Mouse (Mus musculus) adrenal gland, postnatal 4 days (tissue): Measurements from ENCODE around the gene Kif23. TPM values are rescaled to one million over a fixed set of nuclear protein-coding genes. Genes with fewer than 3 reads are reported as not detected.

Experiments
- DNase-seq, 2 experiments: peaks; one replicate each; pipeline ENCODE4 v3.0.0; 2021 to 2022; ENCODE audit warnings: low spot score in 2 of 2, mixed read lengths in 2 of 2
- total RNA-seq, 2 experiments: library from RNA; stranded (reverse); gene quantifications; 2 replicates each; pipeline ENCODE4 v1.2.3; 2021

Kif23 gene
- total RNA-seq, 2 experiments from 2014 or later, result 45.0 to 52.8 TPM

DNA sequence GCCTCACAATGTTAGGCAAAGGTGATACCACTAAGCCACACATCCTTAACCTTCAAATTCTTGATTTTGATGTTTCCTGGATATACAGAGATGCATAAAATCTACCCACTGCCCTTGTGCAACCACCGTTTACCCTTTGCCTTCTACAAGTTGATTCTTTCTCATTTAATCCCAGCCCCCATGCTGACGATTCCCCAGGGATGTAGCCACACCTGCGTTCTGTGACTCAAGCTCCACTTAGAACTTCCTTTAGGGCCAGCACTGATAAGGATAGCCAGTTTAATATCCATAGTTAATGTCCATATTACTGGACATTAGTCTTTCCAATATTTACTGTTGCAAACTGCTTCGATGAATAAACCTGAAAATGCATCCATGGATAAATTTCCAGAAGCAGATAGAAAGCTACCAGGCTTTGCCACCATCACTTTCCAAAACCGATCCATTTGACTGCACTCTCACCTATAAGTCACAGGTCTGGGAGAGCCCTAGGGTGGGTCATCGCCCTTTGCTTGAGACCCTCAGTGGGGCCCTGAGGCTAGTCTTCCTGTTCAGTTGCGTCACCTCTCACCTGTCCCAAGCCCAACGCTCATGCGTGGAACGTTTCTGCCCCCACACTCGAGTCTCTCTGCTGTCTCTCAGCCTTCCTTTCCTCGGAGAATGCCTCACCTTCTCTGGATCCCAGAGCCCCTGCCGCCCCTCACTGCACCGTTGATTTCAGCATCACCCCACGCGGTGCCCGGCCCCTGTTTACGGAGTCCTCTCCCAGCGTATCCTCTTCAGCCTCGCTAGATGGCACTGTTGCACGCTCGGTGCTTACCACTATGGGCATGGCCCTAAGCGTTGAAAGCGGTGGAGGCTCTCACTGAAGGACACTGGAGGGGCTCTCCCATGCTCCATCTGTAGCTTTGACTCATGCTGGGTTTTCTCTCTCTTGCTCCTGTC, 1.1 kb upstream of the Kif23 start:
- DNase-seq, result peak; percentile 40 to 41

DNA sequence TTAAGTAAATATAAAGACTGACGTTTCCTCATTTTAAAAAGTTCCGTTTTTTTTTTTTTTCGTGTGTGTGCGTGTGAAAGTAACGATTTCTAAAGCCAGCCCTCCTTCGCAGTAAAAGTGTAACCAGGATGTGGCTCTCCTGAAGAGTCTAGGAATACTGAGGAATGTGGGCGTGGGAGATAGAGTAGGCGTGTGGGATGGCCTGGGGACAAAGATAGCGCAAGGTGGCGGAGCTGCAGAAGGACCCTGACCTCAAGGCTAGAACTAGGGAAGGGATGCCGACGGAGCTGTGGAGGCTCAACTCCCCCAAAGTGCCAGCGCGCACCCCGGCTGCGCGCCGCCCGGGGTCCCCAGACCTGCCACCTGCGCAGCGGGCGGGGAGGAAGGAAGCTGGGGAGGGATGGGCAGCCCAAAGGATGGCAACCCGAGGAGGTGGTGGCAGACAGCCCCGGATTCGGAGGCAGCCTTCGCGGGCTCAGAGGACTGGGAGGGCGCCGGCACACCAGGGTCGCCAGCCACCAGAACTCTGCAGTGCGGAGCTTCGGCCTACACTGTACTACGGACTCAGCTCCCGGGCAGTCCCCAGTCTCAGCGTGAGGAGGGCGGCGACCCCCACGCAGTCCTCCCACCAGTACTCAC, 482 bp downstream of the Kif23 start:
- DNase-seq, result no peak

DNA sequence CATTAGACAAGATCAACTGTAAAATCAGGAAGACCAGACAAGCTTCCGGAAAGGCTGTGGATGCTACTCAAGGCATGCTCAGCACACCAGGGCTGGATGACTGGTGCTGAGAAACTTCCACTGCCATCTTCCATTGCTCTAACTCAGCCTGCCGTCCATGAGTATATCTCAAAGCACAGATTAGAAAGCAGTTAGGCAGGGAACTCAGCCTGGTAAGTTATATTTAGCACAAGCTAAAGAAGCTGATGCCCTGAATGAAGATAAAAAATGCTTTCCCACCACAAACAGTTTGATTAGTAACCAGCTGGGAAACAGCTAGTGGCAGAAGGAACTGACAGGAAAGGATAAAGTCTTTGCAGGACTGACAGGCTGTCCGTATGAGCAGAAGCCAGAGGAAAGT, 5.5 kb downstream of the Kif23 start:
- DNase-seq, result no peak

DNA sequence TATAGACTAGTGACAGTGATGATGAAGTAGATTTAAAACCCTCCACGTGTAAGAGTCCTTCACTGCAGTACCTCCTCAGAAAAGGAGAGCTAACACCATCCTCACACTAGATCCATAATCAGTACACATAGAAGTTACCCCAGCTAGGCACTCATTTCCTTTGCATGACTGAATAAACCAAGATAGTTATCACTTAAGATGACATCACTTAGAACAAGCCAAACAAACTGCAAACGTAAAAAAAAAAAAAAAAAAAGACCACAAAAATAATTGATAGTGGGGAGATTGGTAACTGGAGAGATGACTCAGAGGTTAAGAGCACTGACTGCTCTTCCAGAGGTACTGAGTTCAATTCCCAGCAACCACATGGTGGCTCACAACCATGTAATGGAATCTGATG, 13.2 kb downstream of the Kif23 start:
- no peak for DNase-seq

DNA sequence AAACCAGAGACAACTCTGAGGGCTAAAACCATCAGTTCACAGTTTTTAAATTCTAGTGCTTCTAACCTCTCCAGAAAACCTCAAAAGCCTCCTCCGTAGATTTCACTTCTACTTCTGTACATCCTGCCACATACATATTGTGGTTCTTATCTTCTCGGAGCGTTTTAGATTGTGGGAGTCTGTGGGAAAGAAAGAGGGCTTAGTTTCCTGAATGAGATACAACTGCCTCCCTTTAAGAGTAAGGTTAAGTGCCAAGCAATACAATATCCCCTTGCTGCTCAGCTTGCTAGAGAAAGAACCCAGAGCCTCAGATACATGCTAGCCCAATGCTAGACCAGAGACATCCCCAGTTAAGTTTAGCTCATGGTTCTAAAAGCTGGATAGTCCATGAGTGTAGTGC, 14.6 kb downstream of the Kif23 start:
- DNase-seq, result no peak

DNA sequence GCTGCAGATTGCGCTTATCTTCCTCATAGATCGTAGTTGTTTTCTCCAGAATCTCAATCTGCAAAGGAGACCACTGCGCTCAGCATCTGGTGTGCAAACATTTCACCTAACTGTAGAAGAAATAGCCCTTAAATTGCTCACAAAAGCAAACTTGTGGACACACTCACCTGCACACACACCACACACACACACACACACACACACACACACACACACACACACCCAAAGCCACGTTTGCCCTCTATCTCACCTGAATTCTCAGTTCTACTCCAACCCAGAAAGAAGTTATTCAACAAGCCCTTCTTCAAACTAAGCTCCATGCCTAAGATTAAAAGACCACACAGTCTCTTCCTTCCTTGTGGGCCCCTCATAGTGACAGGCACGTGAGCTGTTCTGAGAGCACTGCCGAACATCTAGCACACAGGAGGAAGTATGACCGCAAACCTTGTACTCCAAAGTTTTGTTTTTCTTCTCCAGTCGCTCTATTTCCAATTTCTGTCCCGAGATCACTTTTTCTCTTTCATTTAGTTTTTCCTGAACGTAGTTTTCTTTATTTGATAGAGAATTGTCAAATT, 21.4 kb downstream of the Kif23 start:
- no peak for DNase-seq

DNA sequence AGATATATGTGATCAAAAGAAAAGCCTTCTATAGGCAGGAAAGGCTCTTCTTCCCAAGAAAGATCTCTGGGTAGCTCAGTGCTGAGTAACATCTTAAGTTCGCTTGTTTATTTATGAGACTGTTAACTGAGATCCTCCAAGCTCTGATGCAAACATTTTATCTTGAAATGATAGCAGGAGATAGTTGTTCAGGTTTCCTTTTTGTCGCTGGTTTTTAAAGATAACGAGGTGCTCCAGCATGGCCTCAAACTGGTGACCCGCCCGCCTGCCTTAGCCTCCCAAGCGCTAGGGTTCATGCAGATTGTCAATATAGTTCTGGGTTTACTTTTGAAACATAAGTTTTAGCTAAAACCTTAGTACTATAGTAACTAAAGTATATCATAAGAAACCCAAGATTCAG, 26.2 kb downstream of the Kif23 start:
- DNase-seq, result no peak

DNA sequence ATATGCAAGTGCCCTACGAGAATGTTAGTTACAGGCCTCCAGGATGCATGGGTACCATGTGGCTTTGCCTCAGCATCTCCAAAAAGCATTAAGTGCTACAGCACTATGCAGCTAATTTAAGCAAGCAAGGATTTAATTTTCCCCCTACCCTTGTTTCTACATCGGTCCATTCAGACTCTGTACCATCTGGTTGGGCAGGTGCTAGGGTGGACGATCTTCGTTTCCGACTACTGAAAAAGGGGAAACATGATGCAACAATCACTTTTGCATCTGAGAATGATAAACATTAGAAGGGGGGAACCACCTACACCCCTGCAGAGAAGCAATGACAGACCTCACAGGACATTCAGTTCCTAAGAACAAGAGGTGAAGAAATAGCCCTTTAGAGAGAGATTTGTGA, 27.1 kb downstream of the Kif23 start:
- no peak for DNase-seq

DNA sequence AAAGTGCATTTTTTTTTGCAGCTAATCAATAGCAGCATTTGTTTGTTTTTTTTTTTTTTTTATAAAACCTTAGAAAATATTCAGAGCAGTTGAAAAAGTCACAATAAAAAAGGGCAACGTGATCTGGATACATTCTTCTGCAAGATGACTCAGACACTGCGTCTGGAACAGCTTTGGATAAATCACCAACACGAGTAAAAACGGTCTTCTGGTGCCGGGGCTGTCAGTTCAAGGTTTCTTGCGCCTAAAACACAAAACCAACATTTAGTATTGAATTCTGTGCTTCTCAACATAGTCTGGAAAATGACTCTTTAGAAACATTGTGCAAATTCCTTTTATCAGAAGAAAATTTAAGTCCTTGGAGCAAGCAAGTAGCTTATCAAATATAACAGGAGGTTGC, 29.1 kb downstream of the Kif23 start:
- DNase-seq, result no peak

DNA sequence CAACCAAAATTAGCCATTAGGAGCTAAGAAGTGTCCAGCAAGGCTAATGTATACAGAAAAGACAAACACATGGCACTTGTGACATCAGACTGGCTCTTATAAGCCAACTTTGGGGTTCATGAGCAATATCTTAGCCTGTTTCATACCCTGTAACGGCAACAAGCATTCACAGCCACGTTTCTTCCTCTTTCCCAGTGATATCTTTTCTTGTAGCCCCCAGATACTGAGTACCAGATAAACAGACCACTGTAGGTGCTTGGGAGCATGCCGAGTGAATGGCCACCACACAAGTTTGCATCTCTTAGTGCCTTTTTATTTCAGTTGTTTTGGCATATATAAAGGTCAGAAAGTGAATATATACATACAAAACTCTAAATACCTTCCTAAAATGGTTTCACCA, 29.6 kb downstream of the Kif23 start:
- DNase-seq, result no peak

DNA sequence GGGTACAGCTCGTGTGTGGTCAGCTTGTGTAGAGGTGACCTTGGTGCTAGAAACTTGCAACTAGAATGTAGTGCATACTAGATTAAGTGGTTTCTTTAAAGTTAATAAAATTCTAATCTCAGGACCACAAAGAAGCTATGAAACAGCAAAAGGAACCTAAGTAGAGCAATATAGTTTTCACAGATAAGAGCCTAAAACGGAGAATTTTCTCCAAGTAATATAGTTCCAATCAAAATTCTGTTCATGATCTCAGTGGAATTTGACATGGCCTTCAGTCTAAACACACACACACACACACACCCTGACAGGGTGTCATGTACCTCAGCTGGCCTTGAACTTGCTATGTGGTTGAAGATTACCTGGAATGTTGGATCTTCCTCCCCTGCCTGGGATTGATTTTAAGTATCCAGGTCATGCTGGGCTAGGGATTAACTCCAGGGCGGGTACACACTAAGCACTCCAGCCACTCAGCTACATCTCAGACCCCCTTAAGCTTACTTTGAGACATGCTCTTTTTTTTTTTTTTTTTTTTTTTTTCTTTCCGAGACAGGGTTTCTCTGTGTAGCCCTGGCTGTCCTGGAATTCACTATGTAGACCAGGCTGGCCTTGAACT, 31.1 kb downstream of the Kif23 start:
- DNase-seq, result no peak

DNA sequence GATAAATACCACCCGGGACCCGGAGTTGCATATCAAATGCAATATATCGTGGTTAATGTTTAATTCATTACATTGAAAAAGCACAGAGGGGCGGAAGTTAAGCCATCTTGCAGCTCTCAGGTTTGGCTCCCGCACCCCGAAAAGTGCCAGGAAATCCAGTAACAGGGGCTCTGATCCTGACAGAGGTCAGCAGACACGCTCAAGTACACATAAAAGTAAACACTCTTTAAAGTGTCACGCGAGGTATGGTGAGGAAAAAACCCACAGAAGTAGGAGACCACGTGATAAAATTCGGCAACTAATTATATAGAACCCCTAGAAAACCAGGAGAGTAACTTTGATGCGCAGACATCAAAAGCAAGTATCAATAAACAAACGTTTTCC, 31.7 kb downstream of the Kif23 start:
- no peak for DNase-seq

DNA sequence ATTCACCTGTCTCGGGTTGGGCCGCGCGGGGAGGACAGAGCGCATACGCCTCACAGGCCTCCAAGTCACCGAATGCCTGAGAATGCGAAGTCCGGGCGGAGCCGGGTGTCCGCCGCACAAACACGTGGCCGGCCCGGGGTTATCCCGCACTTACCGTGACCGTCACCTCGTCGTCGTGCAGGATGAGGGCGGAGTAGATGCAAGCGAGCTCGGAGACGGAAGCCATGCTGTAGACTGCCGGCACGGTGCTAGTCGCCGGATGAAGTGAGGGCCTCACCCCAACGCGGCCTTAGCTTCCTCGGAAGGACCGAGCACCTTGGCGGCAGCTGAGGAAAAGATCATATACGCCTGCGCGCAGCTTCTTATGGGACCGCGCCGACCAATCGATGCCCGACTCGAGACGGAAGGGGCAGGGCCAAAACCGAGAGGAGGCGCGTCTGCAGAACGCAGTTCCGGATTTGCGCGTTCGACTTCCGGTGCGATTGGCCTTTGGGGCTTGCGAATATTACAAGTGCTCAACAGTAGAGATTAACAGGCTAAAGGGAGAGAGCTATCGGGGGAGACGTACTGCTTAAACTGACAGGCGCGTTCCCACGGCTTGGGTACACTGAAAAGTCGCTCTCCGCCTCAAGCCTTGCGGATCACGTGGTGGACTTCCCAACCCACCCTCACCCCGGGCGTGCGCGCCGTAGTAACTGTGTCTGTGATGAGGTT, 32.2 kb downstream of the Kif23 start, which contains the start of gene Rplp1:
TSS of gene Rplp1 (minus strand) at position 340 of the 714 bp plus-strand sequence.
- DNase-seq, result peak; percentile 91

DNA sequence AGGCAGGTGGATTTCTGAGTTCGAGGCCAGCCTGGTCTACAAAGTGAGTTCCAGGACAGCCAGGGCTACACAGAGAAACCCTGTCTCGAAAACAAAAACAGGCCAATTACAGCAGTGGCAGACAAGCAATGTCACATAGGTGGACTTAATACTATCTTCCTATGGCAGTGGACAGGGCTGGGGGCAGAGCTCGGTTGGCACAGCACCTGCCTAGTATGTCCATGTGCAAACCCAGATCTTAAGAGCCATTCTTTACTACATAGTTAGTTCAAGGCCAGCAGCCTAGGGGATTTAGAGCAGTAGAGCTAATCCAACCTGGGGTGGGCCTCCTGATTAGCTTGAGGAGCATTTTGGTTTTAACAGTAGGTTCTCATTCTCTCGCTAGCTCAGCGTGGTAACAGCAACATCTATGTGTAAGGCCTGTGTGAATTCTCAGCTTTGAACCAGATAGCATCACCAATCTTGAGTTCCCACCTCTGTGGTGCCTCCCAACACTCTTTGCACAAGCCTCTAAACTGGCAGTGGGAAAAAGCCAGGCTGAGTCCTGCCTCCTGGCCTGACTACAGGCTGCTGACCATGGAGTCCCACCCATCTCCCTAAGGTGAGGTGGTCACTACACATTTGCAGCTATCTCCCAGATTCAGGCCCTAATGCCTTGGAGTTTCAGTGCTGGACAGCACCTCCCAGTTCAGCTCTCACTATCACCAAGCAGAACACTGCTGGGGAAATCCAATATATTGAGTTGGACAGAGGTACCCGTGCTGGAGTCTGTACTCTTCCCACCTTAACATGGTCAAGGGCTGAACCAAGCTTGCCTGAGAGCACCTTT, 35.1 kb downstream of the Kif23 start:
- no peak for DNase-seq

DNA sequence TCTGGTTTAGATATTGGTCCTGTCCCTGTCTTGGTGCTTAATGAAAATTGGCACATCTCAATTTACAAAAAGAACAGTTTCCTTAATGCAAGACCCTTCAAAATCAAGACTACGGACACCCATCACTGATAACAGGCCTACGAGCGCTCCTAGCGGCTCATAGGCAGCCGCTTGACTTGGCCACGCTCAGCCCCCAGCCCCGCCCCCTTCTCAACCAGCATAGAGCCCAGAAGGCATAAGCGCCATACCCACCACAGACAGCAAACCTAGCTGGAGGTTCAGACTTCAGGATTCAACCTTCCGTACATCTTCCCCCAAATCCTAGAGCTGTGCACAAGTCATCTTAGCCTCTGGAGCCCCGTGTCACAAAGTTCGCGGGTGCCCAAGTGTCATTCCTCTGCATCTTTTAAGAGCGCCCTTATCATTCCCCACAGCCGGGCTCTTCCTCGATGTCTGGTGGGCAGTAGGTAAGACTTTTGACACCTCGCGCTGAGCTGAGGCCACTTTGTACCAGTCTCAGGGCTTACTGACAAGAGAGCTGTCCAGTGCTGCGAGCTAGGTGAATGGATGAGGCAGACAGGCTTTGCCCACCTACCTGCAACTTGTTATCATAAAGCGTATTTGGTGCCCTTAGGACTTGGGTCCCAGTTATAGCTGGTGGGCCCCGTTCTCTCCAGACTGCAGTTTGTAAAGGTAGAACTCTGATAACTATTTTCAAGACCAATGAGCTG, 35.9 kb downstream of the Kif23 start:
- DNase-seq, result no peak

DNA sequence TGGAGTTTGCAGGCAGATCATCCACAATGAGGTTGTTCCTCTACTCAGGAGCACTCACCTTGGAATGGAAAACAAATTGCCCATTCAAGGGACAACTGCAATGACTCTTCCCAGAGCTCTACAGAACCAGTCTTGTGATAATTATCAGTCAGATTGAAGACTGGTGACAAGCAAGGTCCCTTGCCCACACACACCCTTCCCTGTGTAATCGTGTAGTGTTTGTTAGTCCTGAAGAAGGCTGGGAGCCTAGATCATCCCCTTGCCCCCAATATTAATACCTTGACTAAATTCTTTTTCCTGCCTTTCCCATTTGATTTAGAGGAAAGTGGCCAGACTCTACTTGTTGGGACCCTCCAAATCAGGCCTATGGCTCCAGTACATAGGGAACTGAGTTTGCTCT, 36.9 kb downstream of the Kif23 start:
- DNase-seq, result no peak

DNA sequence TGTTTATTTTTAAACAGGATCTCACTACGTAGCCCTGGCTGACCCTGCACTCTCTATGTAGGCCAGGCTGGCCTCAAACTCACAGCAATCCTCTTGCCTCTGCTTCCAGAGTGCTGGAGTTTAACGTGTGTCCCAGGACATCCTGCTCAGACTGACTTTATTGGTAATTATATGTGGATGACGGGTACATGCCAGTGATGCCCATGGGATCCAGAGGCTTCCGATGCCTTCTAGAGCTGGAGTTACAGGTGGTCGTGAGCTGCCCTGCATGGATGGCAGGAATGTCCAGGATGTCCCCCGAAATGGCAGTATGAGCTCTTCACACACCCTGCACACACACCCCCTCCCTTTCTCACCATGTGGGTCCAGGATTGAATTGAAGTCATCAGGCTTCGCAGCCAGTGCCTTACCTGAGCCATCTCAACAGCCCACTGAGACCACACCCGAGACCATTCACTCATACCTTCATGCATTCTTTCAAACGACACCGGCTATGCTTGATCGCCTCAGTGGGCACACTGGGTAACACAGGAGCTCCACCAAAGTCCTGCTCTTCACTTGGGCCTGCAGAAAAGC, 37.7 kb downstream of the Kif23 start:
- no peak for DNase-seq

DNA sequence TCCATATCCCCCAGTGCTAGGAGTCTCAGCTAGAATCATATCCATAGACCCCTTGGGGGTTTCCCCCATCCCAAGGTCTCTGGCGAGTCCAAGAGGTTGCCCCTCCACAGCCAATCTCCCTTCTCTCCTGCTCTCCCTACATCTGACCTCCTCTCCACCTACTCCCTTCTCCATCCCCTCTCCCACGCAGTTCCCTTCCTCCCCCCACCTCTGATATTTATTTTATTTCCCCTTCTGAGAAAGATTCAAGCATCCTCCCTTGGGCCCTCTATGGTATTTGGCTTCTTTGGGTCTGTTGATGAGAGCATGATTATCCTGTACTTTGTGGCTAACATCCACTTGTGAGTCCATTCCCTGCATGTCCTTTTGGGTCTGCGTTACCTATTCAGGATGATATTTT, 38.2 kb downstream of the Kif23 start:
- DNase-seq, result no peak

DNA sequence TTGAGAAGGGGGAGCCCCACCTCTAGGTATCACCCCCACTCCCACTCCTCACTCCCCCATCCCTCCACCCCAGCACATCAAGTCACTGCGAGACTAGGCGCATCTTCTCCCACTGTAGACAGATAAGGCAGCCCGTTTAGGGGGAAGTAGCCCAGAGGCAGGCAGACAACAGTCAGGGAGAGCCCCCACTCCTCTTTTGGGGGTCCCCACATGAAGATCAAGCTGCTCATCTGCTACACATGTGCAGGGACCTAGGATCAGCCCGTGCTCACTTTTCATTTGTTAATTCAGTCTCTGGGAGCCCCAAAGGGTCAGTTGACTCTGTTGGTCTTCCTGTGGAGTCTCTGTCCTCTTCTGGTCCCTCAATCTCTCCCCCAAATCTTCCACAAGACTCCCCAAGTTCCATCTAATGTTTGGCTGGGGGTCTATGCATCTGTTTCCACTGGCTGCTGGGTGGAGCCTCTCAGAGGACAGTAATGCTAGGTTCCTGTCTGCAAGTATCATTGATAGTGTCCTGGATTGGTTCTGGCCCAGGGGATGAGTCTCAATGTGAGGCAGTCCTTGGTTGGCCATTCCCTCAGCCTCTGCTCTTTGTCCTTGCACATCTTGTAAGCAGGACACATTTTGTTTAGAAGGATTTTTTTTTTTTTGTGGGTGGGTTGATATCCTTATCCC, 38.8 kb downstream of the Kif23 start:
- no peak for DNase-seq
